17 mouse cellular contexts compared by ENCODE assay signal in the genomic region with DNA sequence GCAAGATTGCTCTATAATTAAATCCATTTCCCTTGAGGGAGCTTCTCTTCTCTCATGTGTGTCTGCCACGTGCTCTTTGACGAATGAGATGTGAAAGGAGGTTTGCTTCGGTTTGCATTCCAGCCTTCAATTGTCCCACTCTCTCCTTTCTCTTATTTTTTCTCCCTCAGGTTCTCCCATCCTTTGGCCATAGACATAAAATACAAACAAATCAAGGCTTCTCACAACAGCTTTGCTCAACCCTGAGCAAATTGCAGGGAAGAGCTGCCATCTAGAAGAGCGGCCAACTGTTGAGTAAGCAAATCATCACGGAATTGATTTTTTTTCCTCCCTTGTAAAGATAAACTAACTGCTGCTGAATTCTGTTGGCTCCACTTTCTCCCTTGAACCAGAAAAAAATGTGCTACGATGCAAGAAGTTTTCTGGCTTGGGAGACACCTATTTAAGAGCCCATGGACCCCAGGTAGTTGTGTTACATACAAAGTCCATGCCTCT.
DNase-seq lines count a peak whose midpoint lies in the region; ATAC-seq and TF ChIP-seq lines count a peak whose summit lies in the region.
"Had no signal": no experiment of that assay in that cellular context is flagged by ENCODE, and none has a peak within 500 bp of the region (broad histone marks: within the 10 kb centered on the region; RNA-seq: fewer than 3 reads in every experiment).

No protein-coding gene starts in this region.

- WGBS in embryonic facial prominence, embryonic 14.5 days = 53% methylated on average over 6 of the region's 6 CpGs
- 78% methylated on average over 6 of the region's 6 CpGs for WGBS in embryonic facial prominence, embryonic 10.5 days
- 56% methylated on average over 6 of the region's 6 CpGs for WGBS in hindbrain, postnatal 0 days
- whole genome bisulfite sequencing in hindbrain, embryonic 10.5 days = 82% methylated on average over 6 of the region's 6 CpGs
- 30% methylated on average over 6 of the region's 6 CpGs for WGBS in lung, embryonic 15.5 days
- 42% methylated on average over 6 of the region's 6 CpGs for WGBS in kidney, adult 2 months
- 44% methylated on average over 6 of the region's 6 CpGs for WGBS in kidney, embryonic 14.5 days

- no peak overlapping the region for H3K9ac ChIP-seq in embryonic facial prominence, embryonic 14.5 days (ENCODE audit: low read depth, low read length)
- no peak overlapping the region for H3K9ac ChIP-seq in hindbrain, postnatal 0 days (replicated peaks; ENCODE audit: low read length)
- H3K9ac ChIP-seq in lung, embryonic 15.5 days = no peak overlapping the region
- no peak overlapping the region for H3K9ac ChIP-seq in kidney, embryonic 14.5 days (ENCODE audit: low read depth, low read length)
- H3K9ac ChIP-seq: midbrain, embryonic 12.5 days had no signal

- 0 out of 2 replicates have a peak, but pooled peaks cover 4% of the 10 kb centered on the region for H3K4me1 ChIP-seq in embryonic facial prominence, embryonic 14.5 days (ENCODE audit: control insufficient read depth, insufficient read depth, low read length)
- H3K4me1 ChIP-seq in embryonic facial prominence, embryonic 10.5 days = peaks cover 16% of the 10 kb centered on the region
- no peaks in the 10 kb centered on the region for H3K4me1 ChIP-seq in hindbrain, postnatal 0 days (ENCODE audit: insufficient read depth, low read length)
- peaks cover 6% of the 10 kb centered on the region for H3K4me1 ChIP-seq in hindbrain, embryonic 10.5 days (replicated peaks)
- peaks cover 32% of the 10 kb centered on the region for H3K4me1 ChIP-seq in lung, embryonic 15.5 days
- H3K4me1 ChIP-seq in kidney, adult 2 months (ENCODE audit: control insufficient read depth, insufficient read depth, low read length) = no peaks in the 10 kb centered on the region; the same call in 1 of the 2 replicates
- H3K4me1 ChIP-seq in kidney, embryonic 14.5 days (ENCODE audit: control insufficient read depth, insufficient read depth, low read length) = peaks cover 9% of the 10 kb centered on the region; the same call in 1 of the 2 replicates

- TF ChIP-seq POLR2A in kidney, adult 2 months (IDR thresholded peaks at IDR 0.05; ENCODE audit: low read depth, low read length) = no peak

- H3K27ac ChIP-seq in embryonic facial prominence, embryonic 14.5 days (replicated peaks; ENCODE audit: low read depth, low read length) = no peak overlapping the region
- H3K27ac ChIP-seq in embryonic facial prominence, embryonic 10.5 days (replicated peaks) = no peak overlapping the region
- H3K27ac ChIP-seq in hindbrain, postnatal 0 days = no peak overlapping the region
- no peak overlapping the region for H3K27ac ChIP-seq in hindbrain, embryonic 10.5 days
- H3K27ac ChIP-seq in lung, embryonic 15.5 days = peak overlapping the region; percentile 64
- no peak overlapping the region for H3K27ac ChIP-seq in kidney, adult 2 months (ENCODE audit: insufficient read depth, low read depth, low read length)
- H3K27ac ChIP-seq in kidney, embryonic 14.5 days (ENCODE audit: low read depth, low read length) = no peak overlapping the region
- H3K27ac ChIP-seq: macrophage; midbrain, embryonic 12.5 days had no signal

- no peak for TF ChIP-seq CTCF in hindbrain, postnatal 0 days (IDR thresholded peaks at IDR 0.05; ENCODE audit: low read depth)
- TF ChIP-seq CTCF in kidney, adult 2 months (conservative IDR thresholded peaks at IDR 0.05; ENCODE audit: insufficient read depth, insufficient read length, low read depth, low read length) = no peak

- no peaks in the 10 kb centered on the region for H3K27me3 ChIP-seq in embryonic facial prominence, embryonic 14.5 days (replicated peaks; ENCODE audit: control insufficient read depth, insufficient read depth, low read length)
- no peaks in the 10 kb centered on the region for H3K27me3 ChIP-seq in embryonic facial prominence, embryonic 10.5 days (replicated peaks; ENCODE audit: low read depth, poor library complexity, severe bottlenecking)
- no peaks in the 10 kb centered on the region for H3K27me3 ChIP-seq in hindbrain, postnatal 0 days (ENCODE audit: insufficient read depth, low read length)
- H3K27me3 ChIP-seq in hindbrain, embryonic 10.5 days (ENCODE audit: insufficient read depth, poor library complexity, severe bottlenecking) = no peaks in the 10 kb centered on the region
- H3K27me3 ChIP-seq in lung, embryonic 15.5 days = no peaks in the 10 kb centered on the region
- H3K27me3 ChIP-seq in kidney, adult 2 months (replicated peaks; ENCODE audit: control insufficient read depth, insufficient read depth, low read length) = no peaks in the 10 kb centered on the region
- no peaks in the 10 kb centered on the region for H3K27me3 ChIP-seq in kidney, embryonic 14.5 days (ENCODE audit: control insufficient read depth, insufficient read depth, low read length)
- H3K27me3 ChIP-seq: midbrain, embryonic 12.5 days had no signal

- H3K36me3 ChIP-seq in embryonic facial prominence, embryonic 14.5 days (ENCODE audit: control insufficient read depth, insufficient read depth, low read length) = no peaks in the 10 kb centered on the region
- no peaks in the 10 kb centered on the region for H3K36me3 ChIP-seq in embryonic facial prominence, embryonic 10.5 days (replicated peaks)
- no peaks in the 10 kb centered on the region for H3K36me3 ChIP-seq in hindbrain, postnatal 0 days (ENCODE audit: insufficient read depth, low read length)
- H3K36me3 ChIP-seq in hindbrain, embryonic 10.5 days = no peaks in the 10 kb centered on the region
- H3K36me3 ChIP-seq in lung, embryonic 15.5 days = no peaks in the 10 kb centered on the region
- no peaks in the 10 kb centered on the region for H3K36me3 ChIP-seq in kidney, adult 2 months (ENCODE audit: control insufficient read depth, insufficient read depth, low read length)
- H3K36me3 ChIP-seq in kidney, embryonic 14.5 days (ENCODE audit: control insufficient read depth, insufficient read depth, low read length) = no peaks in the 10 kb centered on the region
- H3K36me3 ChIP-seq: midbrain, embryonic 12.5 days had no signal

- no peak overlapping the region for H3K4me2 ChIP-seq in embryonic facial prominence, embryonic 14.5 days (ENCODE audit: low read depth, low read length)
- H3K4me2 ChIP-seq in hindbrain, postnatal 0 days (ENCODE audit: low read depth, low read length) = no peak overlapping the region
- H3K4me2 ChIP-seq in lung, embryonic 15.5 days = no peak overlapping the region
- H3K4me2 ChIP-seq in kidney, embryonic 14.5 days (replicated peaks; ENCODE audit: low read depth, low read length) = no peak overlapping the region
- H3K4me2 ChIP-seq: midbrain, embryonic 12.5 days had no signal

- no peaks in the 10 kb centered on the region for H3K9me3 ChIP-seq in embryonic facial prominence, embryonic 14.5 days (ENCODE audit: control insufficient read depth, low read length)
- no peaks in the 10 kb centered on the region for H3K9me3 ChIP-seq in embryonic facial prominence, embryonic 10.5 days
- no peaks in the 10 kb centered on the region for H3K9me3 ChIP-seq in hindbrain, postnatal 0 days (ENCODE audit: low read length)
- H3K9me3 ChIP-seq in hindbrain, embryonic 10.5 days = no peaks in the 10 kb centered on the region
- no peaks in the 10 kb centered on the region for H3K9me3 ChIP-seq in lung, embryonic 15.5 days
- no peaks in the 10 kb centered on the region for H3K9me3 ChIP-seq in kidney, embryonic 14.5 days (ENCODE audit: control insufficient read depth, low read length)
- H3K9me3 ChIP-seq: midbrain, embryonic 12.5 days had no signal

- no peak overlapping the region for H3K4me3 ChIP-seq in embryonic facial prominence, embryonic 14.5 days (ENCODE audit: low read depth, low read length)
- no peak overlapping the region for H3K4me3 ChIP-seq in embryonic facial prominence, embryonic 10.5 days
- H3K4me3 ChIP-seq in hindbrain, postnatal 0 days (ENCODE audit: low read length) = no peak overlapping the region
- no peak overlapping the region for H3K4me3 ChIP-seq in hindbrain, embryonic 10.5 days
- no peak overlapping the region for H3K4me3 ChIP-seq in lung, embryonic 15.5 days
- no peak overlapping the region for H3K4me3 ChIP-seq in kidney, adult 2 months (ENCODE audit: insufficient read depth, low read depth, low read length)
- H3K4me3 ChIP-seq in kidney, embryonic 14.5 days (ENCODE audit: low read length) = no peak overlapping the region
- H3K4me3 ChIP-seq: midbrain, embryonic 12.5 days had no signal

- peak; percentile 65 for DNase-seq in embryonic facial prominence, embryonic 14.5 days (ENCODE audit: low spot score)
- no peak for DNase-seq in embryonic facial prominence, embryonic 10.5 days (ENCODE audit: low spot score)
- peak; percentile 27 for DNase-seq in hindbrain, postnatal 0 days (ENCODE audit: low spot score)
- DNase-seq in hindbrain, embryonic 10.5 days (ENCODE audit: low spot score) = no peak
- DNase-seq in skeletal muscle tissue, adult 2 months (ENCODE audit: low read depth, low spot score) = peak; percentile 44
- DNase-seq in kidney, adult 2 months = no peak
- DNase-seq: adrenal gland, postnatal 25 days; cerebellum, postnatal 10 days; gastrocnemius, postnatal 25 days; kidney, postnatal 14 days; layer of hippocampus, adult 9-11 months; liver; right cerebral cortex, postnatal 14 days had no signal

- no peak for ATAC-seq in embryonic facial prominence, embryonic 14.5 days (ENCODE audit: low read depth)
- ATAC-seq in hindbrain, postnatal 0 days = no peak
- ATAC-seq in lung, embryonic 15.5 days (ENCODE audit: borderline replicate concordance, extremely low read depth, low FRiP score, low TSS enrichment) = peak; percentile 33; the same call in 1 of the 2 replicates
- no peak for ATAC-seq in kidney, embryonic 14.5 days (ENCODE audit: low FRiP score, low TSS enrichment)

Comparison
In these comparisons a context has a peak if more than half of its experiments do, and no peak if none do; other contexts are left out.
1. DNase-seq: peak in embryonic facial prominence, embryonic 14.5 days (single experiment), hindbrain, postnatal 0 days (single experiment) and skeletal muscle tissue, adult 2 months (single experiment); none in embryonic facial prominence, embryonic 10.5 days (single experiment), hindbrain, embryonic 10.5 days (single experiment) and kidney, adult 2 months (single experiment).